Mouse (Mus musculus): ENCODE data around the gene Tmem179. TPM values are rescaled to one million over a fixed set of nuclear protein-coding genes. Genes with fewer than 3 reads are reported as not detected.

Gene Tmem179
- polyA plus RNA-seq, 1 experiment from 2014 or later, result 1.5 TPM

DNA sequence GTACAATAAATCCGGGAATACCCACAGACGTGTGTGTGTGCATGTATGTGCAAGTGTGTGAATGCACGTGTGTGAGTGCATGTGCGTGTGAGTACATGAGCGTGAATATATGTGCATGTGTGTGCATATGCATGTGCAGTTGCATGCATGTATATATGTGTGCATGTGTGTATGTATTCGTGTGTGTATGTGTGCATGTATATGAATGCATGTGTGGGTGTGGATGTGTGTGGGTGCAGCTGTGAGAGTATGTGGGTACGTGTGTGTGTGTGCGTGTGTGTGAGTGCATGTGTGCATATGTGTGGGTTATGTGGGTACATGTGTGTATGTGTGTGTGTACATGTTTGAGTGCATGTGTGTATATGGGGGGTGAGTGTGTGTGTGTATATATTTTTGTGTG, 29.6 kb upstream of the Tmem179 start:
- DNase-seq (ENCODE audit: low spot score), result no peak
- H3K36me3 ChIP-seq (replicated peaks), result no peaks in the 10 kb centered on the region
- 93% methylated on average over 8 of the region's 8 CpGs for WGBS
- no peak overlapping the region for H3K4me3 ChIP-seq
- H3K27me3 ChIP-seq (replicated peaks; ENCODE audit: low read depth, poor library complexity, severe bottlenecking), result peaks cover 14% of the 10 kb centered on the region; the same call in 1 of the 2 replicates
- no peak overlapping the region for H3K27ac ChIP-seq (replicated peaks)
- H3K9me3 ChIP-seq, result no peaks in the 10 kb centered on the region
- H3K4me1 ChIP-seq, result peaks cover 50% of the 10 kb centered on the region

DNA sequence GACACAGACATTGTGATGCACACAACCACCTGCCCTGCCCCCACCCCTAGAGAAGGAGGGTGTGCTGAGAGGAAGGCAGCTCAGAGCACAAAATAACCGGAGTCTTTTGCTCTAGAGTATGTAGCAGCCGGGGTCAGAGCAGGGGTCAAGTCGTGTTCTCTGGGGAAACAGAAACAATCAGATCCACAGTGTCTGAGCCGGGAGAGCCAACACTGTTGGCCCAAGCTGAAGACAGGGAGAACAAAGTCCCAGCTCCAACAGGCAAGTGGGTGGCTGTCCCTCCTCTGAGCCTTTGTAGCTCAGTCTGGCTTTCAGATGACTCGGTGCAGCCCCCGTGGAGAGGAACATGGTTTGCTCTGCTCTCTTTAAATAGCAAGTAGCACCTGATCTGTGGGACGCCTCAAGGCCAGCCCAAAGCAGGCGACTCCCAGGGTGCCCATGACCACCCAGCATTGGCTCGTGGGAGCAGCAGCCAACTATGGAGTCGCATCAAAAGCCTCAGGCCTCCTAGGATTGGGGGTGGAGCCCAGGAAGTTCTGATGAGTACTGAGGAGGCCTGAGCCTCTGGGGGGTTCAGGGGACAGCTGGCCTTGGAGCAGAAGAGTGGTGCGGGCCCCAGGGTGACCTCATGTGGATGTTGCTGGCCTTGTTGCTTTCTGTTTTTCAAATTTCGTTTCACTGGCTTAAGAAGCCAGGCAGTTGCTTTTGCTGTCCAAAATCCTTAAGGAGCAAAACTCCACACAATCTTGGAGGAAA, 28.6 kb upstream of the Tmem179 start:
- no peaks in the 10 kb centered on the region for H3K9me3 ChIP-seq
- peaks cover 14% of the 10 kb centered on the region; the same call in 1 of the 2 replicates for H3K27me3 ChIP-seq (replicated peaks; ENCODE audit: low read depth, poor library complexity, severe bottlenecking)
- WGBS, result 23% methylated on average over 12 of the region's 12 CpGs
- H3K4me1 ChIP-seq, result peaks cover 56% of the 10 kb centered on the region
- H3K27ac ChIP-seq (replicated peaks), result peak overlapping the region; percentile 76
- no peak overlapping the region for H3K4me3 ChIP-seq
- peak; percentile 37 for DNase-seq (ENCODE audit: low spot score)
- no peaks in the 10 kb centered on the region for H3K36me3 ChIP-seq (replicated peaks)

DNA sequence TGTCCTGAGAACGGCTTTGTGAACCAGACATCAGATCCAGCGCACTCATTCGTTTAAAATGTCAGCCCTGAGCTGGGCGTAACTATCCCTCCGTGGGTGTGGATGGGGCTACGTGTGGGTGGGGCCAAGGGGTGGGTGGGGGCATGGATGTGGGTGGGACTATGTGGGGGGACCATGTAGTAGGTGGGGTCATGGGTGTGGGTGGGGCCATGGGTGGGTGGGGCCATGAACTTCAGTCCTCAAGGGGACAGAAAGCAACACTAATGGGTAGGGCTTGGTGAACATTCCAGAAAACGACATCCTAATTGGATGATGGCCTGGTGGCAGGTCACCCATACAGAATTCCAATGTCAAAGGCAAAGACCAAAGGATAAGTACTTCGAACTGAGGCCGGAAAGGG, 27.4 kb upstream of the Tmem179 start:
- Histone ChIP-seq H3K9me3 (no peaks in the 10 kb centered on the region), H3K27me3 (replicated peaks; ENCODE audit: low read depth, poor library complexity, severe bottlenecking) (peaks cover 17% of the 10 kb centered on the region; the same call in 1 of the 2 replicates), H3K27ac (replicated peaks) (no peak overlapping the region), H3K4me1 (peaks cover 57% of the 10 kb centered on the region), H3K36me3 (replicated peaks) (no peaks in the 10 kb centered on the region), H3K4me3 (no peak overlapping the region)
- no peak for DNase-seq (ENCODE audit: low spot score)
- WGBS, result 69% methylated on average over 9 of the region's 9 CpGs

DNA sequence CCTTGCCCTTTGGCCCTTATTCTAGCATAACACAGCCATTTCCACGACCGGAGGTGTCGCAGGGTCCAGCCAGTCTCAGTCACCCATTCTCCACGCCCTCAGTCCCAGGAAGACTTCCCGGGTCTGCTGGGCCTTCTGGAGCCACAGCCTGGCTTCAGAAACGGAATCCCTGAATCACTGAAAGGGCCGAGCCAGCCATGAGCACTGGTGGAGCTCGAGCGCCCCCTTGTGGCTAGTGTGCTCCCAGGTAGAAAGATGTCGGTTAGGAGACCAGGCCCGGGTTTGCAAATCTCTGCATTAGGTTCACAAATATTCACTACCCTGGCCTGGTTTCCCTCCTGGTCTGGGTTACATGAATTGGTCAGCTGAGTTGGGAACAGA, 26.4 kb upstream of the Tmem179 start:
- peaks cover 57% of the 10 kb centered on the region for H3K4me1 ChIP-seq
- H3K4me3 ChIP-seq, result no peak overlapping the region
- peak; percentile 94 for DNase-seq (ENCODE audit: low spot score)
- no peaks in the 10 kb centered on the region for H3K36me3 ChIP-seq (replicated peaks)
- peaks cover 17% of the 10 kb centered on the region; the same call in 1 of the 2 replicates for H3K27me3 ChIP-seq (replicated peaks; ENCODE audit: low read depth, poor library complexity, severe bottlenecking)
- peak overlapping the region; percentile 66 for H3K27ac ChIP-seq (replicated peaks)
- no peaks in the 10 kb centered on the region for H3K9me3 ChIP-seq
- WGBS, result 3% methylated on average over 11 of the region's 11 CpGs

DNA sequence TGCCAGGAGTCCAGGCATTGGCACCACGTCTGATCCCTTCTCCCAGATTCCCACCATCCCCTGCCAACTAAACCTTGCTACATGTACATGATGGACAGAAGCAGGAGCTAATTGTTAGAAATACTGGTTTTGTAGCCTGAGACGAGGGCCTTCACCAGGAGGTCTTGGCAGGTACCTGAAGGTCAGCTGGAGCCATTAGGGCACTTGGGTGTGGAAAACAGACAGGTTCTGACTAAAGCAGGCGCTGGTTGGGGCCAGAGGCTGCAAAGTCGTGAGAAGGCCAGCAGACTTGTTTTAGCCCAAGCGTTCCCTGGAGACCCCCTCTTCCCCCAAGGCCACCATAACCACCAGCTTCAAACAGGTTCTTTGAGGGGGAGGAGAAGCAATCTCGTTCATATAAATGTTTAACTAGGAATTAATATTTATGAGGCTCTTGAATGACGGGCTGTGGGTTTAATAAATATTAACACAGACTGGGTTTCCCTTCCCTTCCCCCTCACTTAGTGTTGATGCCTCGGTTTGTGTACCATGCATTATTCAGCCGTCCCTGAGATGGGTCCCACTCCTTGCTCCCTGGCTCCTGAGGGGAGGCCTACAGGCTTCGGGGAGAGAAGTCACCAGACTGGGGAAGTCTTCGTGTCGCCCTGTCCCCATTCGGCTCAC, 25.8 kb upstream of the Tmem179 start:
- peak overlapping the region; percentile 66 for H3K27ac ChIP-seq (replicated peaks)
- H3K9me3 ChIP-seq, result no peaks in the 10 kb centered on the region
- H3K36me3 ChIP-seq (replicated peaks), result no peaks in the 10 kb centered on the region
- 66% methylated on average over 13 of the region's 13 CpGs for WGBS
- H3K4me3 ChIP-seq, result no peak overlapping the region
- peaks cover 17% of the 10 kb centered on the region; the same call in 1 of the 2 replicates for H3K27me3 ChIP-seq (replicated peaks; ENCODE audit: low read depth, poor library complexity, severe bottlenecking)
- peaks cover 57% of the 10 kb centered on the region for H3K4me1 ChIP-seq
- no peak for DNase-seq (ENCODE audit: low spot score)

DNA sequence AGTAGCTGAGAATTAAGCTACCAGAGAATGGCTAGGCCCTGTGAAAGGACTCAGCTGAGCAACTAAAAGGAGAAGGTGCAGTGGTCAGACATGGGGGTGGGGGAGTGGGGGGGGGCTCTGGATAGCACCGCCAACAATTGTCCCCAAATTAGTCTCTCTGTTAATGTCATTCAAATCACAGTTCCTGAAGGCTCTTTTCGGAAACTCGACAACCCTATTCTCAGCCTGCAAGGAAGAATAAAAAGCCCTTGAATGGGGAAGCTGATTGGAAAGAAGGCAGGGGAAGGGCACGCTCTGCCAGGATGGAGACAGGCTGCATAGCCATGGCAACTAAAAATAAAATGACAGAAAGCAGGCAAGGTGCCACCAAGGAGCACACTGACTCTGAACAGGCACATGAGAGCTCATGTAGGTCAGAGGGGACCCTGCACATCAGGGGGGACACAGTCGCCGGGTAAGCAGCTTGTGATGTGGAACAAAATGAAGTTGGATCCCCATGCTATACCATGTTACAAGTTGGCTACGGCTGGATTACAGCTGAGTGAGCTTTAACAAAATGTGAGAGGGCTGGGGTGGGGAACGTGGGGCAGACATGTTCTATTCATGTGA, 25.0 kb upstream of the Tmem179 start:
- peak; percentile 17 for DNase-seq (ENCODE audit: low spot score)
- H3K27me3 ChIP-seq (replicated peaks; ENCODE audit: low read depth, poor library complexity, severe bottlenecking), result peaks cover 17% of the 10 kb centered on the region; the same call in 1 of the 2 replicates
- H3K36me3 ChIP-seq (replicated peaks), result no peaks in the 10 kb centered on the region
- peaks cover 57% of the 10 kb centered on the region for H3K4me1 ChIP-seq
- 51% methylated on average over 8 of the region's 8 CpGs for WGBS
- no peak overlapping the region for H3K4me3 ChIP-seq
- H3K27ac ChIP-seq (replicated peaks), result peak overlapping the region; percentile 66; the same call in 1 of the 2 replicates
- H3K9me3 ChIP-seq, result no peaks in the 10 kb centered on the region

DNA sequence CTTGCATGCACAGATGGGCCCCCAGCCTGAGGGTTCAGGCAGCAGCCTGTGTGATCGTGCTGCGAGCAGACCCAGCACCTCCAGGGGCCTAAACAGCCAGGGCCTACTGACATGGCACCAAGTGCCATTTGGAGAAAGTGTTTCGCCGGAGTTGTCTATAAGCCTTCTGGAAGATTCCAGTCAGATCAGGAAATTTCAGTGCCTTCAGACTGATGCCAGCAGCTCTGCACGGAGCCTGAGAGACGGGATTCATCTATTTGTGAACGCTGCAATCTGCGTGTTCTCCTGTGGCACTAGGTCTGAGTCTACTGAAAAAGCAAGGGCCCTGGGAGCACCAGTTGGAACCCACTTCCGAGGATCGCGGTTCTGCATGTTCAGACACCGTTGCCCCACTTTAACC, 23.8 kb upstream of the Tmem179 start:
- Histone ChIP-seq H3K4me3 (no peak overlapping the region), H3K4me1 (peaks cover 48% of the 10 kb centered on the region), H3K36me3 (replicated peaks) (no peaks in the 10 kb centered on the region), H3K27me3 (replicated peaks; ENCODE audit: low read depth, poor library complexity, severe bottlenecking) (peaks cover 17% of the 10 kb centered on the region; the same call in 1 of the 2 replicates), H3K9me3 (no peaks in the 10 kb centered on the region), H3K27ac (replicated peaks) (no peak overlapping the region)
- no peak for DNase-seq (ENCODE audit: low spot score)
- WGBS, result 86% methylated on average over 12 of the region's 12 CpGs

DNA sequence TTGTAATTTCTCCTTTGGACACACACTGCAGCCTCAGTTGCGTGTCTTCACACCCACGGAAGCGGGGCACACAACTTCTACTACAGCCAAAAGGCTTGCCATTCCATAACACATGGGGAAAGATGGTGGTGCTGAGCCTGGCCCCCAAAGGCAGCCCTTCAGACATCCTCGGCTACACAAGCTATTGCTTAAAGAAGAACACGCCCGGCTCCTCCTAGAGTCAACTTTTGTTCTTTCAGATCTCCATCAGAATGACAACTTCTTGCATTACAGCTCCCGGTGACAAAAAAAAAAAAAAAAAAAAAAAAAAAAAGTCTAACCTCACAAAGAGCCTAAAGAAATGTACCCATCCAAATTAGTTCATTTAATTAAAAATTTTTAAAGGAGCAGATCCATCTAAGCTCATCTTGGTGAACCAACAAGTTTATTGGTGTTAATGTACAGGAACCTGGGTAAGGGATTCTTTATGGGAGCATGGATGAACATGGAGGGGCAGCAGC, 23.0 kb upstream of the Tmem179 start:
- Histone ChIP-seq H3K4me3 (no peak overlapping the region), H3K4me1 (peaks cover 40% of the 10 kb centered on the region), H3K27ac (replicated peaks) (no peak overlapping the region), H3K27me3 (replicated peaks; ENCODE audit: low read depth, poor library complexity, severe bottlenecking) (peaks cover 17% of the 10 kb centered on the region; the same call in 1 of the 2 replicates), H3K9me3 (no peaks in the 10 kb centered on the region), H3K36me3 (replicated peaks) (no peaks in the 10 kb centered on the region)
- DNase-seq (ENCODE audit: low spot score), result no peak
- 91% methylated on average over 7 of the region's 7 CpGs for WGBS

DNA sequence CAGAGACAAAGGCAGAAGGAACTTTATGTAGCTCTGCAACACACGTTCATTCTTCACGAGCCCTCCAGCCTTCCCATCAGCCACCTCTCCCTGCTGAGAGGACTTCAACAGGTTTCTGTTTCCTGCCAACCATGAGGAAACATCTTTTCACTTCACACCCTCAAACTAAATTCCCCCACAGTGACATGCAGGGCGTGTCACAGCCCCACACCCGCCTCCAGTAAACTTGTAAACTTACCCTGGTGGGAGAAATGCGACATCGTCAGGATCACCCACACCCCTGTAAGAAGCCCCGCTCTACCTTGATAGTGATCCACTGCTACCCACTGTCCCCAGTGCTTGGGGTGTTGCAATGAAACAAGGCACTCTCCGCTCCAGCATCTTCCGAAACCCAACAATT, 21.8 kb upstream of the Tmem179 start:
- no peak for DNase-seq (ENCODE audit: low spot score)
- Histone ChIP-seq H3K9me3 (no peaks in the 10 kb centered on the region), H3K27me3 (replicated peaks; ENCODE audit: low read depth, poor library complexity, severe bottlenecking) (peaks cover 12% of the 10 kb centered on the region; the same call in 1 of the 2 replicates), H3K4me1 (peaks cover 35% of the 10 kb centered on the region), H3K36me3 (replicated peaks) (no peaks in the 10 kb centered on the region), H3K4me3 (no peak overlapping the region), H3K27ac (replicated peaks) (no peak overlapping the region)
- WGBS, result 88% methylated on average over 9 of the region's 9 CpGs

DNA sequence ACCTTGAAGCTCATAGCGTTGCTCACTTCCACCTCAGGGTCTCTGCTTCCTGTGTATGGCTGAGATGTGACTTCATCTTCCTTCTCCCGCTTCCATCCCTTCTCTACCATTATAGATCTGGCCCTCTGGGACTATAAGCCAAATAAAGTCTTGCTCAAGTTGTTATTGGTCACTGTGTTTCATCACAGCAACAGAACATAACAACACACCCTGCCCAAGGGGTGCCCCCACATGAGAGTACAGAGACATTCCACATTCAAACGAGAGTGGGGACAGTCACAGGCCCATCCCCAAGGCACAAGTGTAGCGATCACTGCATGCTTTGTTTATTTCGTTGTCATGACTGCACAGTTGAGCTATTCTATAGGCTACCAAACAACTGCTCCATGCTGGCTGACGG, 20.7 kb upstream of the Tmem179 start:
- no peak for DNase-seq (ENCODE audit: low spot score)
- Histone ChIP-seq H3K36me3 (replicated peaks) (no peaks in the 10 kb centered on the region), H3K27ac (replicated peaks) (no peak overlapping the region), H3K4me3 (no peak overlapping the region), H3K9me3 (no peaks in the 10 kb centered on the region), H3K4me1 (peaks cover 28% of the 10 kb centered on the region), H3K27me3 (replicated peaks; ENCODE audit: low read depth, poor library complexity, severe bottlenecking) (peaks cover 9% of the 10 kb centered on the region; the same call in 1 of the 2 replicates)
- 86% methylated on average over 6 of the region's 6 CpGs for WGBS

DNA sequence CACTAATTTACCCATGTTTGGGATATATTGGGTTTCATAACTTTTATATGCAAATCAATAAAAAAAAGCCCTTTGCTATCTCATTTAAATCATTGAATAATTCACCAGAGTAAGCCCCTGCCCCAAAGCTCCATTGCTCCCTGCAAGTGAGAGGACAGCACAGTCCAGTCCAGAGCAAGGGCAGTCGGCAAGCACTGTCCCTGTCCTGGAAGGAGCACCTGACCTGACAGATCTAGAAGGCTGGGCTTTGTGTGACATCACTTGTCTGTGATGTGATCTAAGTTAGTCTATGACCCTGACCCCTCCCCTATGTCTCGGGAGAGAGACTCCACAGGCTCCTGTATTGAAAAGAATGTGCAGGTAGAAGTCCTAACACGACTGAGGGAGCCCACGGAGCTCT, 17.2 kb upstream of the Tmem179 start:
- 69% methylated on average over 4 of the region's 4 CpGs for WGBS
- H3K4me3 ChIP-seq, result no peak overlapping the region
- H3K27ac ChIP-seq (replicated peaks), result no peak overlapping the region
- H3K4me1 ChIP-seq, result peaks cover 7% of the 10 kb centered on the region; the same call in 1 of the 2 replicates
- no peaks in the 10 kb centered on the region for H3K36me3 ChIP-seq (replicated peaks)
- H3K9me3 ChIP-seq, result no peaks in the 10 kb centered on the region
- no peaks in the 10 kb centered on the region; the same call in 1 of the 2 replicates for H3K27me3 ChIP-seq (replicated peaks; ENCODE audit: low read depth, poor library complexity, severe bottlenecking)
- no peak for DNase-seq (ENCODE audit: low spot score)

DNA sequence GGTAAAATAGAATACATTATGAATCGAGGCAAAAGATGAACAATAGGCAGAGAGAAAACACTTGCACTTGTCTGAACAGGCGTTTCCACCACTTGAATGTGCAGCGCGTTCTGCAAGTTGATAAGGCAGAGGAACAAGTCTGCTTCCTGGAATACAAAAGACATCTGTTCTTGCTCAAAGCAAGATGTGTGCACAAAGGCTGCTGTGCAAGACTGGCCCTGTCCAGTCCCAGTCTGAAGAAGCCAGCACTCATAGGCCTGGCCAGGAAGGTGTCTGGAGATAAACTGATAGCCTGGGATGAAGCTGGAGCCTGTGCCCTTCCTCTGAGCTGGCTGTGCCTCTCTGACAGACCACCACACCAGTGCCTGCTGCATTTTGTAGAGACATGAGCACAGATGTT, 1.6 kb upstream of the Tmem179 start:
- H3K4me1 ChIP-seq, result peaks cover 36% of the 10 kb centered on the region
- no peak overlapping the region; the same call in 1 of the 2 replicates for H3K27ac ChIP-seq (replicated peaks)
- no peaks in the 10 kb centered on the region for H3K36me3 ChIP-seq (replicated peaks)
- H3K9me3 ChIP-seq, result no peaks in the 10 kb centered on the region
- 37% methylated on average over 4 of the region's 4 CpGs for WGBS
- H3K4me3 ChIP-seq, result no peak overlapping the region
- DNase-seq (ENCODE audit: low spot score), result peak; percentile 45
- peaks cover 8% of the 10 kb centered on the region; the same call in 1 of the 2 replicates for H3K27me3 ChIP-seq (replicated peaks; ENCODE audit: low read depth, poor library complexity, severe bottlenecking)

Measured in embryonic facial prominence, embryonic 10.5 days (tissue).